Mouse (Mus musculus): ENCODE measurements around the gene Apol7e.

Gene Apol7e

DNA sequence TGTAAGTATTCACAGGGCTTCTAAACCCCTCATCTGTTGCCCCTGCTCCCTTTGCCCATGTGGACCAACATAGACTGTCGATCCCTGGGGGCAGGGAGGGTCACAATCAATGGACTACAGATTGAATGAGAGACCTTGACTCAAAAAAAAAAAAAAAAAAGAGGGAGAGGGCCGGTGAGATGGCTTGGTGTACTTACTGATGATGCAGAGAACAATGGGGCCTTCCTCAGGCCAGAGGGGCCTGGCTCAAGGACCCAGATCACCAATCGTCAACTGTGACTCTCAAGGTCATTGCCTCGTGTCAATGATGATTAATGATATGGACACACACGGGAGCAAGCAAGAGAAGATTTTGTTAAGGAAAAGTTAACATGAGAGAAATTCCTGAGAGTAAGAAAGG, 46.0 kb downstream of the Apol7e start:
- 66% methylated on average over 5 of the region's 5 CpGs for WGBS

- 96% methylated on average over 1 of the region's 1 CpGs for WGBS
Measured at GRCm38 (mm10) chr15:77746326-77746725, 47.7 kb downstream of the Apol7e start.

DNA sequence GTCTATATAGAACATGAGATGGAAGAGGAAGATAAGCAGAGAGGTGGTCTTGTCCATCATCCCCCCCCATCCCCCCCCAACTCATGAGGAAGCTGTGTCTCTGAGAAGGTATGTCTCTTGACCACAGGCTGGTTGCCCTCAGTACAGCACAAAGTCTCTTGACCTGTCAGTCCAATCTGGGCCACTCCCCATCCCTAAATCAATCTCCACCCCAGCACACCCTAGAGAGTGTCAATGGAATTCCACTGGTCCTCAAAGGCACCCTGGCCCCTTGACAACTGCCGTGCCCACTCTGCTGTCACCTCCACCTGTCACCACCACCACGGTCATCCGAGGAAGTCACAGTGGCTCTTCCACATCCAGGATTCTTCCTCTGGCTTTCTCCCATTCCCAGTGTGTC, 49.8 kb downstream of the Apol7e start:
- 97% methylated on average over 3 of the region's 3 CpGs for WGBS

DNA sequence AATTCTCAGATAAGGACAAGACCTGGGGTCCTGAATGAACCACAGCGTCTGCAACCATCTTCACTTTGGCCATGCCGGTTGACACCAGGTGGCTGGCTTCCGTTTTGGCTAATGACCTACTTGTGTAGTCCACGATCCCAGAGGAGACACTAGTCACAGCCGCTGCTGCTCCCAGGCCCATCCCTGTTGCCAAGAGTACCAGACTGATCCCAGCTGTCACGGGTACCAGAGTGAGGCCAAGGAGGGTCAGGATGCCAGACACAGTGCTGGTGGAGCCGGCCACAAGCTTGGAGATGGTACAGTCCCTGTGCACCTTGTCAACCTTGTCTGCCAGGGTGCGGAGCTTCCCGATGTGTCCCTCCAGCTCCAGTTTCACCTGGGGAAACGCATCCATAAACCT, 51.1 kb downstream of the Apol7e start:
- WGBS: 94% methylated on average over 10 of the region's 10 CpGs

GRCm38 (mm10) chr15:77750461-77750860, 51.8 kb downstream of the Apol7e start:
- WGBS: 41% methylated on average over 1 of the region's 1 CpGs

DNA sequence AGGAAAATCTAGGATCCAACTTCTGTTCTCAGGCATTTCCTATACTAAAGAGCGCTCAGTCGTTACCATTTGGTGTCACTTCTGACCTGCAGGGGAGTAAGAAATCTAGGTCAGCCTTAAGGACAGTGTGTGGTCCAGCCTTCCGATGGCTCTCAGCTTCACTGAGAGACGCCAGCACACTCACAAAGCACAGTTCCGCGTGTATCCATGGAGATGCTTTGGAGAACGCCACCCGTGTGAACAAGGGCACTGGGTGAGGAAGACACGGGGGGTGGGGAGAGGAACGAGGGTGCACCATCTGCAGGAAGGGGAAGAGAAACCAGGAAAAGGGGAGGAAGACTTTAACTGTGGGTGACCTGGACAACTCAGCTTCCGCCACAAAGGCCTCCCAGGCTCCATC, 53.8 kb downstream of the Apol7e start:
- WGBS: 50% methylated on average over 11 of the region's 11 CpGs

DNA sequence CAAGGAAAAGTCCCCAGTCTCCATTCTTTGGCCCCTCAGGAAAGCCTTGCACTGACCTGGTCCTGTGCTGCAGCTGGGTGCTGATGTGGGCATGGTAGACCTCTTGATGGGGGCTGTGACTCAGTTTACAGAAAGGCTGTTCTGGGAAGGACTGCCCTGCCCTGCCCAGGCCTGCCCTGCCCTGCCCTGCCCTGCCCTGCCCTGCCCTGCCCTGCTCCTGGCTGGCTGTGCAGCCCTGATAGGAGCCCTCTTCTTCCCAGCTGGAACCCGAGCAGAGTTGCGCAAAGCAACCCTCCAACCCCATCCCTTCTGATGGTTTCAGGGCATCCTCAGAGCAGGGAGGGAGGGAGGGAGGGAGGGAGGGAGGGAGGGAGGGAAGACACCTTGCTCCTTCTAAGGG, 56.5 kb downstream of the Apol7e start:
- no CpG with 5 or more reads among the region's 2 CpGs for WGBS

- WGBS: 63% methylated on average over 2 of the region's 2 CpGs
Measured at GRCm38 (mm10) chr15:77756081-77756480, 57.4 kb downstream of the Apol7e start.

GRCm38 (mm10) chr15:77756848-77757247, 58.2 kb downstream of the Apol7e start, which contains the start of gene Apol8:
Apol8 (minus strand) TSS chr15:77757003.
- WGBS: 6% methylated on average over 9 of the region's 9 CpGs

- WGBS: 81% methylated on average over 4 of the region's 4 CpGs
Measured at GRCm38 (mm10) chr15:77757586-77758226, 59.0 kb downstream of the Apol7e start.

DNA sequence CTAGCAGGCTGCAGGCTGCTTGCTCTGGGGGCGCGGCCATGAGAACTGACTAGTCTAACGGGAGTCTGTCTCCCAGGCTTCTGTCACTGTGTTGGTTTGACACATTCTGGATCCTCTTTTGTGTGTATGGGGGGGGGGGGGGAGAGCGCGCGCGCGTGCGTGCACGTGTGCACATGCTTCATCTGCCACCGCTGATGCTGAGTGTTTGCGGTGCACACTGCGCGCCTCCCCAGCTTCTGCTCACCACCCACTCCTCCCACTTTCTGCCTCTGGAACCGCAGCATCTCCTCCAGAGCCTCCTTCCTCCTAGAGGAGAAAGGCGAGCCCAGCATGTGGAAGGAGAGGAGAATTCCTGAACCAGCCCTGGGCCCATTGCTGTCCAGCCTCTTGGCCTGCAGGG, 61.4 kb downstream of the Apol7e start:
- whole genome bisulfite sequencing: 55% methylated on average over 16 of the region's 16 CpGs

GRCm38 (mm10) chr15:77761083-77761482, 62.4 kb downstream of the Apol7e start:
- 85% methylated on average over 7 of the region's 7 CpGs for WGBS

GRCm38 (mm10) chr15:77761561-77762380, 63.1 kb downstream of the Apol7e start:
- 72% methylated on average over 22 of the region's 22 CpGs for WGBS

- 94% methylated on average over 16 of the region's 16 CpGs for WGBS
Measured at GRCm38 (mm10) chr15:77763050-77763449, 64.4 kb downstream of the Apol7e start.

DNA sequence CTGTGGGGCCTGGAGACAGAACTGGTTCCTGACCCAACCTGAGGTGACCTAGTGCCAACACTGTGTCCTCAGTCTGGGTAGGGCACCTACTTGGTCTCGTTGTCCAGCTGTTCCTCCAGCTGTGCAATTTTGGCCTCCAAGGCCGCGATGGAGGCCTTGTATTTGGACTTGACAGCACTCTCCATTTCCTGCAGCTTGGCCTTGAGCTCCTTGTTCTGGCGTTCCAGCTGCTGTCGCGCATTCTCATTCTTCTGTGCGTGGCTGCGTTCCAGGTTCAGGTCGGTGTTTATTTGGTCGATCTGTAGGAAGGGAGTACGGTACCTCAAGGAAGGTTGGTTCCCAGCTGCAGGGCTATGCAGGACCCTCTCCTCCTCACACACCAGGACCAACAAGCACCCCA, 65.0 kb downstream of the Apol7e start:
- WGBS: 77% methylated on average over 11 of the region's 11 CpGs

DNA sequence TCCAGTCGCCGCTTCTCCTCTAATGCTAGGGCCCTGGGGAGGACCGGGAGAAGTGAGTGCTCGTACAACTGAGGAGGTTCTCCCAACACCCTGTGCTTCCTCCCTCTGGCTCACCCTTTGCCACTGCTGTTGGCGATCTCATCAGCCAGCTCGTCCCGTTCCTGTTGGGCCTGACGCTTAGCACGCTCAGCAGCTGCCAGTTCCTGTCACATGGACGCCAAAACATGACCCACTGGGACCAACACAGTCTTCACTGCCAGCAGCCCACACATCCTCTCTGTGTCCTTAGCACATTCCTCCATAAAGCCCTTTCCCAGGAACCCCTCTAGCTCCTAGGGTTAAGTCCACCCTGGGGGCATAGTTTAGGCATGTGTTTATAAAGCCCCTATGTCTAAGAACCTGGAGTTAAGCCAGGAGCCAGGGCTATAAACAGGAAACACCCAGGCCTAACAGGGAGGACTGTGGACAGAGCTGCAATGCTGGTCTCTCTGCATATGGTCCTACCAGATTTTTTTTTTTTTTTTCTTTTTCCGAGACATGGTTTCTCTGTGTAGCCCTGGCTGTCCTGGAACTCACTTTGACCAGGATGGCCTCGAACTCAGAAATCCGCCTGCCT, 65.8 kb downstream of the Apol7e start:
- 46% methylated on average over 13 of the region's 13 CpGs for WGBS

DNA sequence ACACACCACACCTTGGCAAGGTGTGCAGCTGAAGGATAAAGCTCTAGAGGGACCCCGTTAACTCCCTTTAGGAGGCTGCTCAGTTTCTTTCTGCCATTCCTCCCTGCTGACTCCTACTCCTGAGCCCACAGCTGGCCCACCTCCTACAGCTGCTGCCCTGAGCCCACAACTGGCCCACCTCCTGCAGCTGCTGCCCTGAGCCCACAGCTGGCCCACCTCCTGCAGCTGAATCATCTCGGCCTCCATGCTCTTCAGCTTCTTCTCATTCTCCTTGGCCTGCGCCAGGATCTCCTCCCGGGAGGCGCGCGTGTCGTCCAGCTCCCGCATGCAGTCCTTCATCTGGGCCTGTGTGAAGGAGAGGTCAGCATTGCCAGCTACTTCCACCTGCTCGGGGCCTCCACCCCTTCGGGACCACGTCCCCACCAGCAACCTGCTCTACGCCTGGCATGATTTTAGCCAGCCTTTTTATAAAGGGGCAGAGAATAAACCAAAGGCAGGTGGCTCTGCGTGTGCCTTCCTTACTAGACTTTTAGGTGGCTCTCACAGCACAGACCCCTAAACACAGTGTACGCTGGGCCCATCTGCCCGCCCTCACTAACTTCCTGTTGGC, 66.9 kb downstream of the Apol7e start:
- 92% methylated on average over 16 of the region's 16 CpGs for WGBS

DNA sequence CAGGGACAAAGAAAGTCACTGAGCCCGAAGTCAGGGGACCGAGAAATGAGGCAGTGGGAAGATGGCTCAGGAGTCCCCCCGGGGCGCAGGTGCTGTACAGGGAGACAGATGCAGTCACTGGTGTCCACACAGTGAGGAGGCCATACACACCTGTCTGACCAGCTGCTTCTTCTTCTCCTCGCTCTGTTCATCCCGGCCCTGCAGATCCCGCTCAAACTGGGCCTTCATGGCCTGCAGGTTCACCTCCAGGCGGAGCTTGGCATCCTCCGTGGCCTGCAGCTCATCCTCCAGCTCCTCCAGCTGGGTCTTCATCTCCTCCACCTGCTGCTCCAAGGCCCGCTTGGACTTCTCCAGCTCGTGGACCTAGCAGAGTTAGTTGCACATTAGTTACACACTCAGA, 68.3 kb downstream of the Apol7e start:
- 90% methylated on average over 11 of the region's 11 CpGs for WGBS
